Mouse (Mus musculus) forebrain, embryonic 15.5 days (tissue): ENCODE results near the gene Gm10408. TPM values are rescaled to one million over a fixed set of nuclear protein-coding genes. Genes with fewer than 3 reads are reported as not detected.
"Not testable (repeated sequence)": the region's sequence is repeated elsewhere in the genome, so short reads cannot be mapped to it uniquely, and the experiment has no call there.

Experiments
- ATAC-seq: fragments of 200-750 bp; cut with Nextera tagmentation; replicated peaks from 2 replicates; pipeline ENCODE4 v1.8.0; 2017; ENCODE audit warnings: mild to moderate bottlenecking, moderate TSS enrichment, moderate library complexity
- H3K27ac ChIP-seq: fragments of 300-500 bp; sonication (generic); replicated peaks from 2 replicates; pipeline ENCODE4 v1.5.1; 2015; ENCODE audit warnings: mild to moderate bottlenecking, inconsistent platforms
- H3K27me3 ChIP-seq: fragments of 300-500 bp; sonication (generic); 2 replicates; pipeline ENCODE4 v1.6.1; 2015; ENCODE audit warnings: inconsistent platforms
- H3K36me3 ChIP-seq: fragments of 300-500 bp; sonication (generic); 2 replicates; pipeline ENCODE4 v1.6.1; 2015; ENCODE audit warnings: mild to moderate bottlenecking, inconsistent platforms
- H3K4me1 ChIP-seq: fragments of 300-500 bp; sonication (generic); 2 replicates; pipeline ENCODE4 v1.6.1; 2015; ENCODE audit warnings: inconsistent platforms
- H3K4me2 ChIP-seq: fragments of 300-500 bp; sonication (generic); replicated peaks from 2 replicates; pipeline ENCODE4 v1.6.1; 2015; ENCODE audit warnings: mild to moderate bottlenecking, inconsistent platforms
- H3K4me3 ChIP-seq: fragments of 300-500 bp; sonication (generic); 2 replicates; pipeline ENCODE4 v1.5.1; 2015; ENCODE audit warnings: mild to moderate bottlenecking, inconsistent platforms
- H3K9ac ChIP-seq: fragments of 300-500 bp; sonication (generic); replicated peaks from 2 replicates; pipeline ENCODE4 v1.6.1; 2015; ENCODE audit warnings: mild to moderate bottlenecking, inconsistent platforms
- H3K9me3 ChIP-seq: fragments of 300-500 bp; sonication (generic); 2 replicates; pipeline ENCODE4 v1.6.1; 2016; ENCODE audit warnings: inconsistent platforms
- WGBS: fragments of 180-500 bp; shearing (Covaris S2); methylation state at CpG from one replicate; pipeline ENCODE4 v1.1.7; 2015; ENCODE audit warnings: mixed read lengths; 5-methylcytosine and 5-hydroxymethylcytosine counted together
- polyA plus RNA-seq: library from polyadenylated mRNA; unstranded; fragments of >200 nt; fragmentation: Nextera tagmentation; extraction: Ambion mirVana; gene quantifications from 2 replicates; pipeline ENCODE4 v1.2.1, GENCODE M21; 2015

Gene Gm10408
- polyA plus RNA-seq, result not detected in 2 replicates

DNA sequence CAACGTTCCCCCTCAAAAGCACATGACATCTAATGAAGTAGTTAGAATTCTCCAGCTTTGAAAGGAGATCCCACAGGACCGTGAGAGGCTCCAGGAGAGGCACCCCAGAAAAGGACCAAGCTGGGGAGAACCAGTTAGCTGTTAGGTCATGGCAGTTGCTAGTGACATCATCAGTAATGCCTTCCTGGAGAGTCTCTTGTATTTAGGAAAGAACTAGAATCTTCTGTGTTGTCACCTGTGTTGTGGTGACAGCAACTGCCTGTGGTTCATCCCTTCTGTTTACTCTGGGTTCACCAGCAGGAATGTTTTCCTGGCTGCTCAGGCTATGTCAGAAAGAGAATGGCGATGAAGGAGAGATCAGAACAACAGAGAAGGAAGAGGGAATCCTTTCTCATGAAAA is at the start of gene Gm10408:
TSS of gene Gm10408 (plus strand) at position 301 of the 400 bp plus-strand sequence.
- H3K4me3 ChIP-seq, H3K4me2 ChIP-seq, H3K27me3 ChIP-seq, ATAC-seq, H3K36me3 ChIP-seq, H3K9me3 ChIP-seq, H3K4me1 ChIP-seq, H3K27ac ChIP-seq, H3K9ac ChIP-seq: not testable (repeated sequence)
- no CpG with 5 or more reads among the region's 3 CpGs for WGBS

- ATAC-seq, H3K9ac ChIP-seq, H3K4me3 ChIP-seq, H3K4me1 ChIP-seq, H3K27me3 ChIP-seq, H3K36me3 ChIP-seq, H3K27ac ChIP-seq, H3K4me2 ChIP-seq, H3K9me3 ChIP-seq: not testable (repeated sequence)
- no CpG with 5 or more reads among the region's 32 CpGs for WGBS
Measured at GRCm38 (mm10) chr14:3412314-3412713, 36.9 kb upstream of the Gm10408 start, which contains the start of gene Gm10409. Gene Gm10409, plus strand, starts transcription at chr14:3412614.

DNA sequence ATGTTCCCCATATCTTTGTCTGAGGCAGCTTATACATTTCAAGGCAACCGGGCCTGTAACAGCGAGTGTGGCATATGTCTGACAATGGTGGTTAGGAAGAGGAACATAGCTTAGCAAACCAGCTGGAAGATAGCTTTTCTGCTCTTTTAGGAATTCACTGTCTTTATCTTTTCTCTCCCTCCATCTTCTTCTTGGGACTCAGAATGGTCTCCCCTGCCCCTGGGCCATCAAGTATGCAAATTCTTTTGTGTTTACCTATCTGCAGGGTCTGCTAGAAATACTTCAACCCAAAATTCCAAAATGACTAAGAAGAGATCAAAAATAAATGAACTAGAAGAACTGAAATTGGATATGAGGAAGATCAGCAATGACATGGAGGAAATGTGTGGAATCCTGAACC is 21.4 kb upstream of the Gm10408 start, which contains the start of gene Gm3005:
TSS of gene Gm3005 (plus strand) at position 301 of the 400 bp plus-strand sequence.
- H3K4me1 ChIP-seq, ATAC-seq, H3K36me3 ChIP-seq, H3K9me3 ChIP-seq, H3K27ac ChIP-seq, H3K4me3 ChIP-seq, H3K9ac ChIP-seq, H3K4me2 ChIP-seq, H3K27me3 ChIP-seq: not testable (repeated sequence)
- WGBS, result no CpG with 5 or more reads among the region's 2 CpGs

Other genes starting within 250 kb of the Gm10408 start
- gene D830030K20Rik, start 240.9 kb upstream of the Gm10408 start, polyA plus RNA-seq, result 16.1 and 16.2 TPM in 2 replicates
- gene Gm2956, start 116.8 kb upstream of the Gm10408 start, polyA plus RNA-seq, result not detected in 2 replicates
- not detected in 2 replicates for gene Gm10413, start 54.3 kb upstream of the Gm10408 start, polyA plus RNA-seq
- 11.3 and 12.4 TPM in 2 replicates for gene Gm10409, start 36.8 kb upstream of the Gm10408 start, polyA plus RNA-seq
- 6.2 and 7.2 TPM in 2 replicates for gene Gm3005, start 21.3 kb upstream of the Gm10408 start, polyA plus RNA-seq
- gene Gm3012, start 185.1 kb downstream of the Gm10408 start, polyA plus RNA-seq, result not detected in 2 replicates
- gene Gm3020, start 202.7 kb downstream of the Gm10408 start, polyA plus RNA-seq, result 11.3 and 12.4 TPM in 2 replicates
- gene Gm3043, start 239.4 kb downstream of the Gm10408 start, polyA plus RNA-seq, result not detected in 2 replicates